Mouse (Mus musculus) midbrain, embryonic 10.5 days (tissue): ENCODE results near the gene Pomc. TPM values are rescaled to one million over a fixed set of nuclear protein-coding genes. Genes with fewer than 3 reads are reported as not detected.

ENCODE experiments used
- DNase-seq: peaks from one replicate; pipeline ENCODE4 v3.0.0-alpha.2; 2017; ENCODE audit warnings: low spot score
- H3K27ac ChIP-seq: fragments of 300-500 bp; sonication (generic); replicated peaks from 2 replicates; pipeline ENCODE4 v1.5.1; 2016; ENCODE audit warnings: mild to moderate bottlenecking
- H3K27me3 ChIP-seq: fragments of 300-500 bp; sonication (generic); 2 replicates; pipeline ENCODE4 v1.6.1; 2016; ENCODE audit warnings: low read depth, mild to moderate bottlenecking; ENCODE audit not compliant: poor library complexity, severe bottlenecking
- H3K36me3 ChIP-seq: fragments of 300-500 bp; sonication (generic); 2 replicates; pipeline ENCODE4 v1.6.1; 2016; ENCODE audit warnings: mild to moderate bottlenecking, moderate library complexity
- H3K4me1 ChIP-seq: fragments of 300-500 bp; sonication (generic); 2 replicates; pipeline ENCODE4 v1.6.1; 2016
- H3K4me3 ChIP-seq: fragments of 300-500 bp; sonication (generic); 2 replicates; pipeline ENCODE4 v1.5.1; 2016; ENCODE audit warnings: mild to moderate bottlenecking, moderate library complexity
- H3K9me3 ChIP-seq: fragments of 300-500 bp; sonication (generic); replicated peaks from 2 replicates; pipeline ENCODE4 v1.6.1; 2016; ENCODE audit warnings: mild to moderate bottlenecking
- WGBS: fragments of 180-500 bp; shearing (Covaris S2); methylation state at CpG from one replicate; pipeline ENCODE4 v1.1.7; 2016; 5-methylcytosine and 5-hydroxymethylcytosine counted together
- polyA plus RNA-seq: library from polyadenylated mRNA; unstranded; fragments of >200 nt; fragmentation: Nextera tagmentation; extraction: Ambion mirVana; gene quantifications from 2 replicates; pipeline ENCODE4 v1.2.1, GENCODE M21; 2016

Pomc gene
- polyA plus RNA-seq, 1 experiment from 2014 or later, result 8.2 TPM

- Histone ChIP-seq H3K4me3 (peak overlapping the region; percentile 61), H3K4me1 (peaks cover 21% of the 10 kb centered on the region), H3K36me3 (peaks cover 21% of the 10 kb centered on the region), H3K27me3 (peaks cover 21% of the 10 kb centered on the region), H3K27ac (0 out of 2 replicates have a peak overlapping the region, but pooled peaks have one; percentile 39), H3K9me3 (no peaks in the 10 kb centered on the region)
- DNase-seq, result peak; percentile 79
- WGBS, result under 1% methylated on average over 41 of the region's 41 CpGs
Observed at GRCm38 (mm10) chr12:3981350-3982131, 26.8 kb downstream of the Pomc start.

- Histone ChIP-seq H3K4me3 (peak overlapping the region; percentile 61), H3K36me3 (peaks cover 15% of the 10 kb centered on the region; the same call in 1 of the 2 replicates), H3K27ac (no peak overlapping the region), H3K27me3 (peaks cover 21% of the 10 kb centered on the region), H3K4me1 (peaks cover 21% of the 10 kb centered on the region), H3K9me3 (no peaks in the 10 kb centered on the region)
- no peak for DNase-seq
- 20% methylated on average over 6 of the region's 6 CpGs for WGBS
Observed at GRCm38 (mm10) chr12:3982257-3982656, 27.5 kb downstream of the Pomc start.

GRCm38 (mm10) chr12:3983736-3984135 lies 29.0 kb downstream of the Pomc start:
- no peak overlapping the region for H3K4me3 ChIP-seq
- WGBS, result 0% methylated on average over 1 of the region's 1 CpGs
- peaks cover 7% of the 10 kb centered on the region; the same call in 1 of the 2 replicates for H3K36me3 ChIP-seq
- no peak overlapping the region for H3K27ac ChIP-seq
- H3K9me3 ChIP-seq, result no peaks in the 10 kb centered on the region
- H3K4me1 ChIP-seq, result peaks cover 21% of the 10 kb centered on the region
- H3K27me3 ChIP-seq, result peaks cover 21% of the 10 kb centered on the region
- DNase-seq, result peak; percentile 71

GRCm38 (mm10) chr12:3984446-3984845 lies 29.7 kb downstream of the Pomc start:
- Histone ChIP-seq H3K27ac (no peak overlapping the region), H3K4me1 (peaks cover 21% of the 10 kb centered on the region), H3K27me3 (peaks cover 21% of the 10 kb centered on the region), H3K36me3 (peaks cover 7% of the 10 kb centered on the region; the same call in 1 of the 2 replicates), H3K9me3 (no peaks in the 10 kb centered on the region), H3K4me3 (no peak overlapping the region)
- no peak for DNase-seq
- 88% methylated on average over 9 of the region's 9 CpGs for WGBS

GRCm38 (mm10) chr12:3989943-3990342 lies 35.2 kb downstream of the Pomc start:
- Histone ChIP-seq H3K9me3 (no peaks in the 10 kb centered on the region), H3K27me3 (no peaks in the 10 kb centered on the region), H3K36me3 (peaks cover 5% of the 10 kb centered on the region; the same call in 1 of the 2 replicates), H3K4me1 (peaks cover 19% of the 10 kb centered on the region), H3K27ac (peak overlapping the region; percentile 67), H3K4me3 (no peak overlapping the region)
- 49% methylated on average over 2 of the region's 2 CpGs for WGBS
- DNase-seq, result no peak

GRCm38 (mm10) chr12:3991047-3991446 lies 36.3 kb downstream of the Pomc start:
- H3K27me3 ChIP-seq, result no peaks in the 10 kb centered on the region
- DNase-seq, result no peak
- H3K4me3 ChIP-seq, result no peak overlapping the region
- no peak overlapping the region for H3K27ac ChIP-seq
- peaks cover 5% of the 10 kb centered on the region; the same call in 1 of the 2 replicates for H3K36me3 ChIP-seq
- 78% methylated on average over 3 of the region's 3 CpGs for WGBS
- no peaks in the 10 kb centered on the region for H3K9me3 ChIP-seq
- H3K4me1 ChIP-seq, result peaks cover 19% of the 10 kb centered on the region

- Histone ChIP-seq H3K36me3 (peaks cover 16% of the 10 kb centered on the region; the same call in 1 of the 2 replicates), H3K27me3 (no peaks in the 10 kb centered on the region), H3K4me1 (no peaks in the 10 kb centered on the region), H3K4me3 (no peak overlapping the region), H3K9me3 (no peaks in the 10 kb centered on the region), H3K27ac (no peak overlapping the region)
- DNase-seq, result no peak
- 91% methylated on average over 9 of the region's 9 CpGs for WGBS
Observed at GRCm38 (mm10) chr12:3996749-3997148, 42.0 kb downstream of the Pomc start.

- Histone ChIP-seq H3K9me3 (no peaks in the 10 kb centered on the region), H3K27me3 (no peaks in the 10 kb centered on the region), H3K27ac (no peak overlapping the region), H3K4me1 (peaks cover 12% of the 10 kb centered on the region), H3K4me3 (no peak overlapping the region), H3K36me3 (peaks cover 11% of the 10 kb centered on the region; the same call in 1 of the 2 replicates)
- no peak for DNase-seq
- WGBS, result 95% methylated on average over 5 of the region's 5 CpGs
Observed at GRCm38 (mm10) chr12:4000406-4000805, 45.7 kb downstream of the Pomc start.

- Histone ChIP-seq H3K9me3 (no peaks in the 10 kb centered on the region), H3K4me1 (peaks cover 50% of the 10 kb centered on the region), H3K4me3 (no peak overlapping the region), H3K27ac (peak overlapping the region; percentile 65; the same call in 1 of the 2 replicates), H3K27me3 (no peaks in the 10 kb centered on the region), H3K36me3 (0 out of 2 replicates have a peak, but pooled peaks cover 5% of the 10 kb centered on the region)
- WGBS, result 14% methylated on average over 6 of the region's 6 CpGs
- peak; percentile 47 for DNase-seq
Observed at GRCm38 (mm10) chr12:4004648-4005047, 49.9 kb downstream of the Pomc start.

- no peak overlapping the region; the same call in 1 of the 2 replicates for H3K27ac ChIP-seq
- no peaks in the 10 kb centered on the region for H3K9me3 ChIP-seq
Observed at GRCm38 (mm10) chr12:4006079-4006478, 51.3 kb downstream of the Pomc start.

GRCm38 (mm10) chr12:4007181-4007580 lies 52.4 kb downstream of the Pomc start:
- Histone ChIP-seq H3K4me3 (no peak overlapping the region), H3K36me3 (no peaks in the 10 kb centered on the region), H3K27ac (peak overlapping the region; percentile 29; the same call in 1 of the 2 replicates), H3K27me3 (no peaks in the 10 kb centered on the region), H3K9me3 (no peaks in the 10 kb centered on the region), H3K4me1 (peaks cover 61% of the 10 kb centered on the region)
- WGBS, result 57% methylated on average over 4 of the region's 4 CpGs
- DNase-seq, result no peak

More at GRCm38 (mm10) chr12:4006079-4006478, 51.3 kb downstream of the Pomc start:
- no peak overlapping the region for H3K4me3 ChIP-seq
- H3K36me3 ChIP-seq, result no peaks in the 10 kb centered on the region
- no peak for DNase-seq
- peaks cover 61% of the 10 kb centered on the region for H3K4me1 ChIP-seq
- WGBS, result 85% methylated on average over 7 of the region's 7 CpGs
- H3K27me3 ChIP-seq, result no peaks in the 10 kb centered on the region

GRCm38 (mm10) chr12:4007766-4008165 lies 53.0 kb downstream of the Pomc start:
- no peaks in the 10 kb centered on the region for H3K9me3 ChIP-seq
- WGBS, result 67% methylated on average over 4 of the region's 4 CpGs
- H3K27me3 ChIP-seq, result no peaks in the 10 kb centered on the region
- H3K27ac ChIP-seq, result 0 out of 2 replicates have a peak overlapping the region, but pooled peaks have one; percentile 29
- no peak for DNase-seq
- H3K4me3 ChIP-seq, result no peak overlapping the region
- H3K36me3 ChIP-seq, result no peaks in the 10 kb centered on the region
- H3K4me1 ChIP-seq, result peaks cover 61% of the 10 kb centered on the region

GRCm38 (mm10) chr12:4008731-4009130 lies 54.0 kb downstream of the Pomc start:
- no peak for DNase-seq
- Histone ChIP-seq H3K4me1 (peaks cover 61% of the 10 kb centered on the region), H3K36me3 (no peaks in the 10 kb centered on the region), H3K9me3 (no peaks in the 10 kb centered on the region), H3K27ac (peak overlapping the region; percentile 49; the same call in 1 of the 2 replicates), H3K4me3 (no peak overlapping the region), H3K27me3 (no peaks in the 10 kb centered on the region)
- 48% methylated on average over 12 of the region's 12 CpGs for WGBS
